Mouse (Mus musculus) hindbrain, embryonic 10.5 days (tissue): ENCODE results near the gene Tmem216. TPM values are rescaled to one million over a fixed set of nuclear protein-coding genes. Genes with fewer than 3 reads are reported as not detected.

ENCODE experiments used
- DNase-seq: peaks from one replicate; pipeline ENCODE4 v3.0.0-alpha.2; 2017; ENCODE audit warnings: low spot score
- H3K27ac ChIP-seq: fragments of 300-500 bp; sonication (generic); 2 replicates; pipeline ENCODE4 v1.5.1; 2016; ENCODE audit warnings: mild to moderate bottlenecking, moderate library complexity
- H3K27me3 ChIP-seq: fragments of 300-500 bp; sonication (generic); 2 replicates; pipeline ENCODE4 v1.6.1; 2016; ENCODE audit warnings: mild to moderate bottlenecking; ENCODE audit not compliant: poor library complexity, insufficient read depth, severe bottlenecking
- H3K36me3 ChIP-seq: fragments of 300-500 bp; sonication (generic); 2 replicates; pipeline ENCODE4 v1.6.1; 2016; ENCODE audit warnings: mild to moderate bottlenecking, moderate library complexity
- H3K4me1 ChIP-seq: fragments of 300-500 bp; sonication (generic); replicated peaks from 2 replicates; pipeline ENCODE4 v1.6.1; 2016; ENCODE audit warnings: mild to moderate bottlenecking
- H3K4me3 ChIP-seq: fragments of 300-500 bp; sonication (generic); 2 replicates; pipeline ENCODE4 v1.5.1; 2016; ENCODE audit warnings: mild to moderate bottlenecking, moderate library complexity
- H3K9me3 ChIP-seq: fragments of 300-500 bp; sonication (generic); 2 replicates; pipeline ENCODE4 v1.6.1; 2016; ENCODE audit warnings: mild to moderate bottlenecking, moderate library complexity
- WGBS: fragments of 180-500 bp; shearing (Covaris S2); methylation state at CpG from one replicate; pipeline ENCODE4 v1.1.7; 2016; 5-methylcytosine and 5-hydroxymethylcytosine counted together
- polyA plus RNA-seq: library from polyadenylated mRNA; unstranded; fragments of >200 nt; fragmentation: Nextera tagmentation; extraction: Ambion mirVana; gene quantifications from 2 replicates; pipeline ENCODE4 v1.2.1, GENCODE M21; 2016

Gene Tmem216
- polyA plus RNA-seq, 1 experiment from 2014 or later, result 59.1 TPM

GRCm38 (mm10) chr19:10587231-10587630 lies 31.2 kb upstream of the Tmem216 start:
- H3K9me3 ChIP-seq, result no peaks in the 10 kb centered on the region
- 89% methylated on average over 8 of the region's 8 CpGs for WGBS
- H3K4me3 ChIP-seq, result no peak overlapping the region
- no peak for DNase-seq
- peaks cover 19% of the 10 kb centered on the region for H3K36me3 ChIP-seq
- no peak overlapping the region for H3K27ac ChIP-seq
- peaks cover 10% of the 10 kb centered on the region for H3K4me1 ChIP-seq
- no peaks in the 10 kb centered on the region for H3K27me3 ChIP-seq

GRCm38 (mm10) chr19:10585112-10585511 lies 29.1 kb upstream of the Tmem216 start:
- Histone ChIP-seq H3K9me3 (no peaks in the 10 kb centered on the region), H3K27me3 (no peaks in the 10 kb centered on the region), H3K4me3 (no peak overlapping the region), H3K4me1 (peaks cover 10% of the 10 kb centered on the region), H3K27ac (no peak overlapping the region), H3K36me3 (peaks cover 14% of the 10 kb centered on the region)
- WGBS, result 87% methylated on average over 8 of the region's 8 CpGs
- no peak for DNase-seq

GRCm38 (mm10) chr19:10583550-10584146 lies 27.6 kb upstream of the Tmem216 start:
- Histone ChIP-seq H3K27me3 (no peaks in the 10 kb centered on the region), H3K36me3 (peaks cover 14% of the 10 kb centered on the region), H3K27ac (no peak overlapping the region), H3K4me1 (peaks cover 2% of the 10 kb centered on the region), H3K9me3 (no peaks in the 10 kb centered on the region), H3K4me3 (no peak overlapping the region)
- 82% methylated on average over 7 of the region's 7 CpGs for WGBS
- DNase-seq, result no peak

- no peak overlapping the region for H3K4me3 ChIP-seq
- H3K27me3 ChIP-seq, result no peaks in the 10 kb centered on the region
- peaks cover 10% of the 10 kb centered on the region for H3K36me3 ChIP-seq
- H3K4me1 ChIP-seq, result peaks cover 13% of the 10 kb centered on the region
- no peak for DNase-seq
- H3K9me3 ChIP-seq, result no peaks in the 10 kb centered on the region
- no peak overlapping the region for H3K27ac ChIP-seq
- WGBS, result 86% methylated on average over 6 of the region's 6 CpGs
Measured at GRCm38 (mm10) chr19:10581984-10582383, 25.9 kb upstream of the Tmem216 start.

DNA sequence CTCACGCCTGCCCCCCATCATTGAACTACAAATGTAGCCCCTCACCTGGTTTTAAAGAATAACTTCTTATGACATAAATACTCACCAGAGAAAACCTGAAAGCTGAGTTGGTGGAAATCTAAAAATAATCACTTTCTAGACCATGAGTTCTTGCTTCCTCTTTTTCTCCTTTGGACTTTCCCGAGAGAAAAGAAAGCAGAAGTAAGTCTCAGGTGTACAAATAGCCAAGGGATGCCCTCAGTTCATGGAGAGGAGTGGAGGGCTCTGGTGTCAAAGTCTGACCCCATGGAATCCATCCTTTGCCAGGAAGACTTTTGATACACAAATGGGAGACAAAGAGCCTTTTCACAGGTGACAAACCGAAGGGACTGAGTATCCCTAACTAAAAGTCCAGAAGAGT lies 24.7 kb upstream of the Tmem216 start:
- Histone ChIP-seq H3K9me3 (no peaks in the 10 kb centered on the region), H3K27ac (no peak overlapping the region), H3K36me3 (peaks cover 10% of the 10 kb centered on the region), H3K4me3 (no peak overlapping the region), H3K27me3 (no peaks in the 10 kb centered on the region), H3K4me1 (peaks cover 21% of the 10 kb centered on the region)
- DNase-seq, result no peak
- WGBS, result 84% methylated on average over 3 of the region's 3 CpGs

GRCm38 (mm10) chr19:10580102-10580501 lies 24.1 kb upstream of the Tmem216 start:
- Histone ChIP-seq H3K27ac (no peak overlapping the region), H3K36me3 (peaks cover 11% of the 10 kb centered on the region), H3K4me3 (no peak overlapping the region), H3K9me3 (no peaks in the 10 kb centered on the region), H3K4me1 (peaks cover 26% of the 10 kb centered on the region), H3K27me3 (no peaks in the 10 kb centered on the region)
- 87% methylated on average over 3 of the region's 3 CpGs for WGBS
- no peak for DNase-seq

- Histone ChIP-seq H3K9me3 (no peaks in the 10 kb centered on the region), H3K27ac (peak within 1 kb of the TSS; percentile 96), H3K4me3 (peak within 1 kb of the TSS; percentile 76), H3K36me3 (peaks cover 32% of the 10 kb centered on the region), H3K27me3 (no peaks in the 10 kb centered on the region), H3K4me1 (peaks cover 26% of the 10 kb centered on the region)
- DNase-seq, result peak; percentile 94
- WGBS, result under 1% methylated on average over 44 of the region's 44 CpGs
Measured at GRCm38 (mm10) chr19:10576690-10577561, 20.9 kb upstream of the Tmem216 start, which contains the start of the genes Cyb561a3 and Tmem138. Cyb561a3 (plus strand) TSS chr19:10577172. Tmem138 (minus strand) TSS chr19:10577362.

GRCm38 (mm10) chr19:10569627-10570026 lies 13.6 kb upstream of the Tmem216 start:
- H3K4me1 ChIP-seq, result no peaks in the 10 kb centered on the region
- peaks cover 62% of the 10 kb centered on the region for H3K36me3 ChIP-seq
- 94% methylated on average over 6 of the region's 6 CpGs for WGBS
- no peak for DNase-seq
- H3K9me3 ChIP-seq, result no peaks in the 10 kb centered on the region
- H3K27ac ChIP-seq, result no peak overlapping the region
- no peaks in the 10 kb centered on the region for H3K27me3 ChIP-seq
- H3K4me3 ChIP-seq, result no peak overlapping the region

DNA sequence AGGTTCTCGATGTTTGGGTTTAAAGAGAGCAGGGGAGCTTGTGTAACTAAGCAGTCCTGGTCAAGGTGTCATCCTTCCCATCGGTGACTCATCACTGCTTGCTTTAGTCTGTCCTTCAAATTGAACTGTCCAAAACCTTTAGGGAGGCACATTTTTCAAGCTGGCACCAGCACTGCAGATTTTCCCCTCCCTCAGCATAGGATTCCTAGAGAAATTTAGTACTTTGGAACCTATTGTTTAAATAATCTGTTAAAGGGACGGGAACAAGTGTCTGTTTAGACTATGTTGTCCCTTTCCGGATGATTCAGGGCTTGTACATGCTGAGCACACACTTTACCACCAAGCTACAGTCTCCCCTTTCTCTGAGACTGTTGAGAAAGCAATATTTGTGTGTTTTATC lies 9.2 kb upstream of the Tmem216 start:
- Histone ChIP-seq H3K9me3 (no peaks in the 10 kb centered on the region), H3K4me3 (no peak overlapping the region), H3K4me1 (peaks cover 7% of the 10 kb centered on the region), H3K36me3 (peaks cover 21% of the 10 kb centered on the region), H3K27me3 (no peaks in the 10 kb centered on the region), H3K27ac (no peak overlapping the region)
- DNase-seq, result no peak
- WGBS, result 83% methylated on average over 4 of the region's 4 CpGs

DNA sequence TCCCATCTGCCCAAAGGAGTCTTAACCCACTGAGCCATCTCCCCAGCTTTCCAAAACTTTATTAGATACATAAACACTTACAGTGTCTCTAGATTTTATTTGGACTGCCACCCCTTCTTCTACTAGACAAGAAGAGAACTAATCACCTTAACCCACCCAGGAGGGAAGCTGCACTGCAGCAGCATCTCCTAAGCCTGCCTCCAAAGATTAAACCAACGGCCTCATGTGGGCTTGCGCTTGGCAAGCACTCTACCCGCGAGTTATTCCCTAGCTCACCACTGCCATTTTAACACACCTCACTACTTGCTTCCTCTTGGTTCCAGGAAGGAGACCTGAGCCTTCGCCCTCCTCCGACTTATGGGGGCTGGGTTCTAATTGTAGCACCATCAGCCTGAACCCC lies 8.2 kb upstream of the Tmem216 start:
- no peak overlapping the region for H3K27ac ChIP-seq
- 83% methylated on average over 6 of the region's 6 CpGs for WGBS
- no peak for DNase-seq
- no peaks in the 10 kb centered on the region for H3K27me3 ChIP-seq
- peaks cover 7% of the 10 kb centered on the region for H3K4me1 ChIP-seq
- H3K9me3 ChIP-seq, result no peaks in the 10 kb centered on the region
- peaks cover 12% of the 10 kb centered on the region for H3K36me3 ChIP-seq
- H3K4me3 ChIP-seq, result no peak overlapping the region

DNA sequence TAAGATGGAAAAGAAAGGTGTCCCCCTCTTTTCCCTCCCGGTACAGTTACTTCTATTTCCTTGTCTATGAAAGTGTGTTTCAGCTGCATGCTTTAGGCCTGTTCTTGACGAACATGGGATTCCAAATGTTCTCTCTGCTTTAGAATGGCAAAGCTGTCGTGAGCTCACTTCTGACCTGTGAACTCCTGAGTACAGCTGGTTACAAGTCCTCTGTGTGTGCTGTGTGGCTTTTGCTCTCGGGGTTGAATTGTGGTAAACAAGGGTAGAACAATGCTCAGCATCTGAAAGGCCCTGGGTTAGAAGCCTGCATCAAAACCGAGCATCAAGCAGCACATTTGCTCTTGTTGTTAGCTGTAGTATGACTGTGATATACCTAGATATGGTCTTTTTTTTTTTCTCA lies 6.3 kb upstream of the Tmem216 start:
- Histone ChIP-seq H3K4me1 (peaks cover 7% of the 10 kb centered on the region), H3K27me3 (no peaks in the 10 kb centered on the region), H3K9me3 (no peaks in the 10 kb centered on the region), H3K4me3 (no peak overlapping the region), H3K36me3 (no peaks in the 10 kb centered on the region; the same call in 1 of the 2 replicates), H3K27ac (no peak overlapping the region)
- DNase-seq, result no peak
- WGBS, result 45% methylated on average over 5 of the region's 5 CpGs

- peak; percentile 17 for DNase-seq
- WGBS, result 65% methylated on average over 6 of the region's 6 CpGs
- Histone ChIP-seq H3K36me3 (no peaks in the 10 kb centered on the region), H3K4me1 (peaks cover 7% of the 10 kb centered on the region), H3K4me3 (no peak overlapping the region), H3K9me3 (no peaks in the 10 kb centered on the region), H3K27me3 (no peaks in the 10 kb centered on the region), H3K27ac (no peak overlapping the region)
Measured at GRCm38 (mm10) chr19:10561558-10562314, 5.7 kb upstream of the Tmem216 start.

GRCm38 (mm10) chr19:10560108-10560507 lies 4.1 kb upstream of the Tmem216 start:
- Histone ChIP-seq H3K27me3 (no peaks in the 10 kb centered on the region), H3K4me1 (peaks cover 20% of the 10 kb centered on the region), H3K9me3 (no peaks in the 10 kb centered on the region), H3K27ac (no peak overlapping the region), H3K36me3 (no peaks in the 10 kb centered on the region), H3K4me3 (no peak overlapping the region)
- DNase-seq, result no peak
- 40% methylated on average over 5 of the region's 5 CpGs for WGBS
